Mouse (Mus musculus) midbrain, embryonic 11.5 days (tissue): ENCODE results near the gene Dhrs3. TPM values are rescaled to one million over a fixed set of nuclear protein-coding genes. Genes with fewer than 3 reads are reported as not detected.

Experiments used
- ATAC-seq: fragments of 200-750 bp; cut with Nextera tagmentation; 2 replicates; pipeline ENCODE4 v1.8.0; 2017; ENCODE audit warnings: moderate TSS enrichment, moderate library complexity; ENCODE audit not compliant: low FRiP score
- DNase-seq: peaks from one replicate; pipeline ENCODE4 v3.0.0; 2015; ENCODE audit warnings: low spot score; ENCODE audit errors: missing footprints
- H3K27ac ChIP-seq: fragments of 300-500 bp; sonication (generic); 2 replicates; pipeline ENCODE4 v1.5.1; 2014; ENCODE audit warnings: low read depth, low read length
- H3K27me3 ChIP-seq: fragments of 300-500 bp; sonication (generic); 2 replicates; pipeline ENCODE4 v1.6.1; 2014; ENCODE audit warnings: mild to moderate bottlenecking, low read length, moderate library complexity, mixed read lengths; ENCODE audit not compliant: control insufficient read depth, insufficient read depth
- H3K36me3 ChIP-seq: fragments of 300-500 bp; sonication (generic); 2 replicates; pipeline ENCODE4 v1.6.1; 2014; ENCODE audit warnings: mild to moderate bottlenecking, low read length, moderate library complexity, mixed read lengths; ENCODE audit not compliant: control insufficient read depth, insufficient read depth
- H3K4me1 ChIP-seq: fragments of 300-500 bp; sonication (generic); 2 replicates; pipeline ENCODE4 v1.6.1; 2014; ENCODE audit warnings: low read length; ENCODE audit not compliant: control insufficient read depth, insufficient read depth
- H3K4me2 ChIP-seq: fragments of 300-500 bp; sonication (generic); 2 replicates; pipeline ENCODE4 v1.6.1; 2014; ENCODE audit warnings: mild to moderate bottlenecking, moderate library complexity
- H3K4me3 ChIP-seq: fragments of 300-500 bp; sonication (generic); 2 replicates; pipeline ENCODE4 v1.5.1; 2014; ENCODE audit warnings: low read depth, low read length
- H3K9ac ChIP-seq: fragments of 300-500 bp; sonication (generic); 2 replicates; pipeline ENCODE4 v1.6.1; 2014; ENCODE audit warnings: low read length
- H3K9me3 ChIP-seq: fragments of 300-500 bp; sonication (generic); 2 replicates; pipeline ENCODE4 v1.6.1; 2016; ENCODE audit warnings: low read length; ENCODE audit not compliant: control insufficient read depth
- WGBS: fragments of 180-500 bp; shearing (Covaris S2); extraction: QIAGEN DNeasy Blood & Tissue Kit; methylation state at CpG from one replicate; pipeline ENCODE4 v1.1.7; 2014; 5-methylcytosine and 5-hydroxymethylcytosine counted together
- polyA plus RNA-seq: library from polyadenylated mRNA; unstranded; fragments of >200 nt; fragmentation: Nextera tagmentation; extraction: Ambion mirVana; gene quantifications from 2 replicates; pipeline ENCODE4 v1.2.1, GENCODE M21; 2014

Gene Dhrs3
- polyA plus RNA-seq, 1 experiment from 2014 or later: 5.9 TPM

GRCm38 (mm10) chr4:144894487-144895210, 2.0 kb downstream of the Dhrs3 start:
- DNase-seq: peak; percentile 93
- no peak overlapping the region for H3K27ac ChIP-seq
- no peaks in the 10 kb centered on the region for H3K9me3 ChIP-seq
- H3K27me3 ChIP-seq: peaks cover 26% of the 10 kb centered on the region
- WGBS: 3% methylated on average over 11 of the region's 11 CpGs
- H3K4me1 ChIP-seq: peaks cover 18% of the 10 kb centered on the region
- peak overlapping the region; percentile 40 for H3K4me3 ChIP-seq
- no peaks in the 10 kb centered on the region for H3K36me3 ChIP-seq
- H3K4me2 ChIP-seq: peak overlapping the region; percentile 78
- H3K9ac ChIP-seq: no peak overlapping the region
- no peak for ATAC-seq

GRCm38 (mm10) chr4:144895211-144895590, 2.6 kb downstream of the Dhrs3 start:
- Histone ChIP-seq H3K27ac (no peak overlapping the region), H3K9ac (no peak overlapping the region), H3K9me3 (no peaks in the 10 kb centered on the region), H3K36me3 (no peaks in the 10 kb centered on the region), H3K27me3 (peaks cover 26% of the 10 kb centered on the region), H3K4me3 (no peak overlapping the region), H3K4me2 (no peak overlapping the region), H3K4me1 (peaks cover 18% of the 10 kb centered on the region)
- WGBS: 61% methylated on average over 2 of the region's 2 CpGs
- no peak for ATAC-seq
- DNase-seq: no peak

GRCm38 (mm10) chr4:144896321-144896720, 3.7 kb downstream of the Dhrs3 start:
- ATAC-seq: no peak
- no peak overlapping the region for H3K4me2 ChIP-seq
- no peak overlapping the region for H3K9ac ChIP-seq
- no peaks in the 10 kb centered on the region for H3K9me3 ChIP-seq
- H3K4me3 ChIP-seq: no peak overlapping the region
- H3K27me3 ChIP-seq: peaks cover 22% of the 10 kb centered on the region
- no peak for DNase-seq
- WGBS: 68% methylated on average over 3 of the region's 3 CpGs
- H3K4me1 ChIP-seq: peaks cover 18% of the 10 kb centered on the region
- H3K27ac ChIP-seq: no peak overlapping the region
- H3K36me3 ChIP-seq: no peaks in the 10 kb centered on the region

GRCm38 (mm10) chr4:144898036-144898649, 5.5 kb downstream of the Dhrs3 start:
- Histone ChIP-seq H3K4me2 (no peak overlapping the region), H3K27ac (no peak overlapping the region), H3K9ac (no peak overlapping the region), H3K27me3 (peaks cover 19% of the 10 kb centered on the region), H3K36me3 (no peaks in the 10 kb centered on the region), H3K4me3 (no peak overlapping the region), H3K4me1 (peaks cover 18% of the 10 kb centered on the region), H3K9me3 (no peaks in the 10 kb centered on the region)
- DNase-seq (no peak), ATAC-seq (no peak)
- 83% methylated on average over 6 of the region's 6 CpGs for WGBS

GRCm38 (mm10) chr4:144898737-144899136, 6.1 kb downstream of the Dhrs3 start:
- Histone ChIP-seq H3K27me3 (peaks cover 14% of the 10 kb centered on the region), H3K27ac (no peak overlapping the region), H3K4me1 (peaks cover 13% of the 10 kb centered on the region), H3K4me2 (no peak overlapping the region), H3K9me3 (no peaks in the 10 kb centered on the region), H3K9ac (no peak overlapping the region), H3K4me3 (no peak overlapping the region), H3K36me3 (no peaks in the 10 kb centered on the region)
- DNase-seq (no peak), ATAC-seq (no peak)
- WGBS: 95% methylated on average over 2 of the region's 2 CpGs

- H3K4me2 ChIP-seq: no peak overlapping the region
- H3K4me1 ChIP-seq: no peaks in the 10 kb centered on the region
- 93% methylated on average over 5 of the region's 5 CpGs for WGBS
- ATAC-seq: no peak
- DNase-seq: no peak
- H3K9ac ChIP-seq: no peak overlapping the region
- H3K27me3 ChIP-seq: no peaks in the 10 kb centered on the region
- no peaks in the 10 kb centered on the region for H3K9me3 ChIP-seq
- no peaks in the 10 kb centered on the region for H3K36me3 ChIP-seq
- H3K27ac ChIP-seq: no peak overlapping the region
- H3K4me3 ChIP-seq: no peak overlapping the region
Observed at GRCm38 (mm10) chr4:144901561-144902111, 9.0 kb downstream of the Dhrs3 start.

GRCm38 (mm10) chr4:144903088-144903487, 10.5 kb downstream of the Dhrs3 start:
- H3K9me3 ChIP-seq: no peaks in the 10 kb centered on the region
- no peaks in the 10 kb centered on the region for H3K4me1 ChIP-seq
- H3K4me2 ChIP-seq: no peak overlapping the region
- no peak overlapping the region for H3K4me3 ChIP-seq
- no peaks in the 10 kb centered on the region for H3K27me3 ChIP-seq
- no peak overlapping the region for H3K9ac ChIP-seq
- 78% methylated on average over 1 of the region's 1 CpGs for WGBS
- DNase-seq (no peak), ATAC-seq (no peak)
- H3K36me3 ChIP-seq: no peaks in the 10 kb centered on the region
- no peak overlapping the region for H3K27ac ChIP-seq

- H3K27me3 ChIP-seq: no peaks in the 10 kb centered on the region
- H3K36me3 ChIP-seq: no peaks in the 10 kb centered on the region
- no peaks in the 10 kb centered on the region for H3K4me1 ChIP-seq
- WGBS: 83% methylated on average over 3 of the region's 3 CpGs
- DNase-seq: no peak
- H3K4me2 ChIP-seq: no peak overlapping the region
- no peak overlapping the region for H3K27ac ChIP-seq
- no peak overlapping the region for H3K9ac ChIP-seq
- no peak overlapping the region for H3K4me3 ChIP-seq
- no peaks in the 10 kb centered on the region for H3K9me3 ChIP-seq
- no peak for ATAC-seq
Observed at GRCm38 (mm10) chr4:144903932-144904331, 11.3 kb downstream of the Dhrs3 start.

GRCm38 (mm10) chr4:144905128-144905527, 12.5 kb downstream of the Dhrs3 start:
- no peak overlapping the region for H3K4me3 ChIP-seq
- H3K27me3 ChIP-seq: no peaks in the 10 kb centered on the region
- H3K36me3 ChIP-seq: no peaks in the 10 kb centered on the region
- no peak overlapping the region for H3K9ac ChIP-seq
- no peak overlapping the region for H3K27ac ChIP-seq
- no peaks in the 10 kb centered on the region for H3K4me1 ChIP-seq
- no peak for DNase-seq
- no peak for ATAC-seq
- WGBS: 81% methylated on average over 5 of the region's 5 CpGs
- H3K9me3 ChIP-seq: no peaks in the 10 kb centered on the region
- H3K4me2 ChIP-seq: no peak overlapping the region
